Mouse (Mus musculus) limb, embryonic 11.5 days (tissue): ENCODE data around the gene Zfp39. TPM values are rescaled to one million over a fixed set of nuclear protein-coding genes. Genes with fewer than 3 reads are reported as not detected.

Experiments used
- ATAC-seq: fragments of 200-750 bp; cut with Nextera tagmentation; 2 replicates; pipeline ENCODE4 v1.8.0; 2017; ENCODE audit warnings: low read depth; ENCODE audit not compliant: insufficient number of reproducible peaks, low FRiP score, low TSS enrichment
- DNase-seq: peaks from one replicate; pipeline ENCODE4 v3.0.0-alpha.2; 2015; ENCODE audit warnings: low spot score
- H3K27ac ChIP-seq: fragments of 300-500 bp; sonication (generic); replicated peaks from 2 replicates; pipeline ENCODE4 v1.5.1; 2014; ENCODE audit warnings: low read depth, mild to moderate bottlenecking, low read length
- H3K27me3 ChIP-seq: fragments of 300-500 bp; sonication (generic); 2 replicates; pipeline ENCODE4 v1.6.1; 2014; ENCODE audit warnings: mild to moderate bottlenecking, low read length, mixed read lengths; ENCODE audit not compliant: control insufficient read depth, insufficient read depth
- H3K36me3 ChIP-seq: fragments of 300-500 bp; sonication (generic); 2 replicates; pipeline ENCODE4 v1.6.1; 2014; ENCODE audit warnings: mild to moderate bottlenecking, low read length, moderate library complexity, mixed read lengths; ENCODE audit not compliant: control insufficient read depth, insufficient read depth
- H3K4me1 ChIP-seq: fragments of 300-500 bp; sonication (generic); 2 replicates; pipeline ENCODE4 v1.6.1; 2014; ENCODE audit warnings: low read length, mixed read lengths; ENCODE audit not compliant: control insufficient read depth, insufficient read depth
- H3K4me2 ChIP-seq: fragments of 300-500 bp; sonication (generic); 2 replicates; pipeline ENCODE4 v1.6.1; 2014; ENCODE audit warnings: low read depth, mild to moderate bottlenecking, moderate library complexity; ENCODE audit not compliant: severe bottlenecking
- H3K4me3 ChIP-seq: fragments of 300-500 bp; sonication (generic); 2 replicates; pipeline ENCODE4 v1.5.1; 2014; ENCODE audit warnings: low read depth, low read length
- H3K9ac ChIP-seq: fragments of 300-500 bp; sonication (generic); 2 replicates; pipeline ENCODE4 v1.6.1; 2014; ENCODE audit warnings: mild to moderate bottlenecking, low read length
- H3K9me3 ChIP-seq: fragments of 300-500 bp; sonication (generic); 2 replicates; pipeline ENCODE4 v1.6.1; 2016; ENCODE audit warnings: low read length; ENCODE audit not compliant: control insufficient read depth
- WGBS: fragments of 180-500 bp; shearing (Covaris S2); extraction: QIAGEN DNeasy Blood & Tissue Kit; methylation state at CpG from one replicate; pipeline ENCODE4 v1.1.7; 2014; 5-methylcytosine and 5-hydroxymethylcytosine counted together
- polyA plus RNA-seq: library from polyadenylated mRNA; unstranded; fragments of >200 nt; fragmentation: Nextera tagmentation; extraction: Ambion mirVana; gene quantifications from 2 replicates; pipeline ENCODE4 v1.2.1, GENCODE M21; 2014

Gene Zfp39
- polyA plus RNA-seq, 1 experiment from 2014 or later = 8.7 TPM

DNA sequence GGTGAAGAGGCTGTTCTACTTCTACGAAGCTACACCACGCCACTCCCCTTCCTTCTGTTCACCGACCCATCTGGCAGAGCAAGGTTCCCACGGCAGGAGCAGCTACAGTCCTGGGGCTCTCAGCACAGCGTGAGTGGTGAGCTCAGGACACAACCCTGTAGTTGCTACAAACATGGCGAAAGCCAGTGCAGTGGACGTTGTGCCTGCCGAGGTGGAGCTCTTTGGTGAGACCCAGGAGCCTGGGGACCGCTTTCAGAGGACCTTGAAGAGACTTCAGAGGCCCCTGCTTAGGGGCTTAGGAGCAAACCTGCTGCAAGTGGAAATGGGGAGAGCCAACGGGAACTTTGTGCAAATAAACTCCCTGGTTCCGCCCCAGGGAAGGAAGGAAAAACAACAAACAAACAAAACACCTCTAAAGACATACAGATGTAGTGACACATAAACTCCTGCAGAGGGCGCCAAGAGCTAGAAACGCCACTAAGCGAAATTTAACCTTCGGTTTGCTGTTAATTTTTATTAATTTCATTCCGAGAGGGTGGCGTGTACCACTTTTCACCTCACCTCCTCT lies 10.5 kb upstream of the Zfp39 start:
- DNase-seq (peak; percentile 62), ATAC-seq (no peak)
- 19% methylated on average over 17 of the region's 17 CpGs for WGBS

DNA sequence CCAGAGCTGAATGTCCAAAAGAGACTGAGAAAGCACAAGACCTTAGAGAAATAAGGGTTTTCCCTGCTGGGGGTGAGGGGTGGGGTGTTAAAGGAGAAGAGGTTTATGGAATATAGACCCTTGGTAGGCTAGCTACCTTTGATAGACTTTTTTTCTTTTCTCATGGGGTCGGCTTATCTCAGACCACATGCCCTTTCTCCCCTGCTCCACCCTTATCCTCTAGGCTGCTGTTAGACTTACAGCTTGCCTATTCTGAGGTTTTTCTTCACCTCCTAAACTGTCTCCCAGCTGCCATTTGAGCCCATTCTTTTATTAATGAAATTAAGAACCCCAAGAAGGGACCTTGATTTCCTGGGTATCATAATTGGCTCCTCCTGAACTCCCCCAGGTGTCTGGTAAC lies 9.8 kb upstream of the Zfp39 start:
- no peaks in the 10 kb centered on the region for H3K9me3 ChIP-seq
- no peaks in the 10 kb centered on the region for H3K36me3 ChIP-seq
- H3K4me2 ChIP-seq = peak overlapping the region; percentile 36; the same call in 1 of the 2 replicates
- DNase-seq = no peak
- no peak overlapping the region for H3K4me3 ChIP-seq
- no peaks in the 10 kb centered on the region for H3K4me1 ChIP-seq
- H3K27me3 ChIP-seq = no peaks in the 10 kb centered on the region
- H3K27ac ChIP-seq = no peak overlapping the region
- ATAC-seq = no peak
- H3K9ac ChIP-seq = no peak overlapping the region; the same call in 1 of the 2 replicates
- 60% methylated on average over 1 of the region's 1 CpGs for WGBS

More for the DNA sequence above, 10.5 kb upstream of the Zfp39 start:
- no peak overlapping the region for H3K27ac ChIP-seq
- H3K9me3 ChIP-seq = no peaks in the 10 kb centered on the region
- 0 out of 2 replicates have a peak overlapping the region, but pooled peaks have one; percentile 11 for H3K4me3 ChIP-seq
- no peaks in the 10 kb centered on the region for H3K36me3 ChIP-seq
- H3K4me1 ChIP-seq = no peaks in the 10 kb centered on the region
- peak overlapping the region; percentile 36 for H3K4me2 ChIP-seq
- H3K9ac ChIP-seq = peak overlapping the region; percentile 39
- no peaks in the 10 kb centered on the region for H3K27me3 ChIP-seq

DNA sequence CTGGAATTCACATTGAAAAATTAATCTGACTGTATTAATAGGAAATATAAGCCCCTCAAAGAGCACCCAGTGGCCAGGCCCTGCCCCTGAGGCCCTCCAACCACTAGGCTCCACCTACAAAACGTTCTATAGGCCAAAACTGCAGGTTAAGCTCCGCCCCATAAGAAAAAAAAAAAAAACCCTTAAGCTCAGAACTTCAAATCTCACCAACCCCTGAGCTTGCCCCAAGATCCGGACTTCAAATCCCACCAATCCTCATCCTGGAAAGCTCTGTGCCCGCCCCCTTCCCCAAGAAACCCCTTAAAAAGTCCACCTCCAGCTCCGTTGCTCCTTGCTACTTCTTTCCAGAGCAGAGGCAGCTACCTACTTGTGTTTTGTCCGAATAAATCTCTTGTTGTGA lies 813 bp upstream of the Zfp39 start:
- no peaks in the 10 kb centered on the region for H3K27me3 ChIP-seq
- DNase-seq (no peak), ATAC-seq (no peak)
- WGBS = 48% methylated on average over 6 of the region's 6 CpGs
- no peak overlapping the region for H3K4me2 ChIP-seq
- H3K4me1 ChIP-seq = no peaks in the 10 kb centered on the region
- H3K36me3 ChIP-seq = peaks cover 4% of the 10 kb centered on the region; the same call in 1 of the 2 replicates
- no peak overlapping the region for H3K9ac ChIP-seq
- no peak overlapping the region for H3K4me3 ChIP-seq
- H3K27ac ChIP-seq = no peak overlapping the region
- no peaks in the 10 kb centered on the region for H3K9me3 ChIP-seq

DNA sequence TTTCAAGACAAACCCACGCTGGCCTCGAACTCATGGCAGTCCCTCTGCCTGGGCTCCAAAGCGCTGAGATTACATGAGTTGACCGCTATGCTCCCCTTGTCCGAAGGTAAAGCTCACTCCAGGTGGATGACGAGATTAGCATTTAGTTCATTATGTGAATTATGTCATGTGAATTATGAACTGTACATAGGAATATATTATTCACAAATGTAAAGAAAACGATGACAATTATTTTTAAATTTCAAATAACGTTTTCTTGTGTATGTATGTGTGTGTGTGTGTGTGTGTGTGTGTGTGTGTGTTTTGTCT lies 339 bp upstream of the Zfp39 start:
- H3K4me3 ChIP-seq = peak overlapping the region; percentile 85
- peaks cover 4% of the 10 kb centered on the region; the same call in 1 of the 2 replicates for H3K36me3 ChIP-seq
- H3K9ac ChIP-seq = no peak overlapping the region
- H3K4me1 ChIP-seq = no peaks in the 10 kb centered on the region
- peak overlapping the region; percentile 88 for H3K4me2 ChIP-seq
- no peaks in the 10 kb centered on the region for H3K27me3 ChIP-seq
- ATAC-seq = 0 out of 2 replicates have a peak, but pooled peaks have one; percentile 7
- H3K9me3 ChIP-seq = no peaks in the 10 kb centered on the region
- no peak overlapping the region for H3K27ac ChIP-seq
- DNase-seq = no peak
- 7% methylated on average over 8 of the region's 8 CpGs for WGBS

DNA sequence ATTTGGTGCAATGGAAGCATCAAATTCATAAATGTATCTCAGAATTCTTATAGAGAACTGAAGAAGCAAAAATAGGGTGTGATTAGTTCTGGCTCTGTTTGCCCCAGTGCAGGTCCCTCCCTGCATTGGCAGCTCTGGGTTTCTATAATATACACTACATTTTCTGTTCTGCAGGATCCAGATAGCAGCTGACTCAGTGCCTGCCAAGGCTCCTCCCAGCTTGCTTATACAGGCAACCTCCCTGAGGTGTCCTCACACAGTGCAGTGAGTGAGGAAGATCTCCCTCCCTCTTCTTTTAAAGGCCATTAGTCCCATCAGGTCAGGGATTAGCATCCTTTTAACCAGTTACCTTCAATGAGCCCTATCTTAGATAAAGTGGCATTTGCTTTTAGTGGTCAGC lies 2.9 kb downstream of the Zfp39 start:
- Histone ChIP-seq H3K36me3 (peaks cover 6% of the 10 kb centered on the region; the same call in 1 of the 2 replicates), H3K4me2 (no peak overlapping the region), H3K9ac (no peak overlapping the region), H3K4me1 (no peaks in the 10 kb centered on the region), H3K27me3 (no peaks in the 10 kb centered on the region), H3K27ac (no peak overlapping the region), H3K4me3 (no peak overlapping the region), H3K9me3 (no peaks in the 10 kb centered on the region)
- DNase-seq (no peak), ATAC-seq (no peak)

DNA sequence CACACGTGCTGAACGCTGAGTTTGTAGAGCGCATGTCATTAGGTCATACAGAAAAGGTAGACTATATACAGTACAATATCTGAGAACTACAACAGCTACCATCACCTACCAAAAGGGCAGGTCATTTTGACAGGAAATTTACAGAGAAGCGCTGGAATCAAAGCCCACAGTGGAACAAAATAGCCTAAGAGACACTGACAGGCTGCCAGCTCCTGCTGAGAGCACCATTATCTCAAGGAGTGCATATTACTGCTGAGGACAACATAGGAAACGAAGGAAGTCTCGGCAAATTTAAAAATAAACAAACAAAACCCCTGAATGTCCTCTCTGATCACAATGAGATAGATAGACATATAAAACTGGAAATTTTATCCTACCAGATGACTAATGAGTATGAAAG lies 6.5 kb downstream of the Zfp39 start:
- DNase-seq = no peak
- no peaks in the 10 kb centered on the region for H3K27me3 ChIP-seq
- 88% methylated on average over 6 of the region's 6 CpGs for WGBS
- H3K36me3 ChIP-seq = peaks cover 11% of the 10 kb centered on the region
- H3K27ac ChIP-seq = no peak overlapping the region
- H3K9ac ChIP-seq = no peak overlapping the region
- H3K4me2 ChIP-seq = no peak overlapping the region
- ATAC-seq = no peak
- no peak overlapping the region for H3K4me3 ChIP-seq
- no peaks in the 10 kb centered on the region for H3K4me1 ChIP-seq
- H3K9me3 ChIP-seq = no peaks in the 10 kb centered on the region

DNA sequence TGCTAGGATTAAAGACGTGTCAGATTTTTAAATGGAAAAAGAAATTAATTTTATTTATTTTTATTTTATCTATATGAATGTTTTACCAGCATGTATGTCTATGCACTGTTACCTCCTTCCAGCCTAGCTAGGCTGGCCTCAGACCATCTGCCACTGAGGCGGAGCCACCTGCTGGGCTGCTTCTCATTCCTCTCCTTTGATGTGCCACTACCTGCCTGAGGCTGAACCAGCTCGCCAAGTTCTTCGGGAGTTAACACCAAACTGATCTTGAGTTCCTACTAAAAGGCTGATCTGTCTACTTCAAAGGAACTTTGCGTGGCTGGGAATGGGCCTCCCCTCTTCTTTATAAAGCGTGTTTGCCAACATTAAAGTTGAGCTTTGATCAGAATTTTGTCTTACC lies 9.6 kb downstream of the Zfp39 start:
- no peak overlapping the region for H3K4me3 ChIP-seq
- no peaks in the 10 kb centered on the region for H3K27me3 ChIP-seq
- H3K27ac ChIP-seq = no peak overlapping the region
- no peak for ATAC-seq
- H3K36me3 ChIP-seq = peaks cover 23% of the 10 kb centered on the region
- no peak overlapping the region for H3K4me2 ChIP-seq
- H3K4me1 ChIP-seq = no peaks in the 10 kb centered on the region
- H3K9me3 ChIP-seq = no peaks in the 10 kb centered on the region
- no peak overlapping the region for H3K9ac ChIP-seq
- DNase-seq = no peak
- 44% methylated on average over 6 of the region's 6 CpGs for WGBS

DNA sequence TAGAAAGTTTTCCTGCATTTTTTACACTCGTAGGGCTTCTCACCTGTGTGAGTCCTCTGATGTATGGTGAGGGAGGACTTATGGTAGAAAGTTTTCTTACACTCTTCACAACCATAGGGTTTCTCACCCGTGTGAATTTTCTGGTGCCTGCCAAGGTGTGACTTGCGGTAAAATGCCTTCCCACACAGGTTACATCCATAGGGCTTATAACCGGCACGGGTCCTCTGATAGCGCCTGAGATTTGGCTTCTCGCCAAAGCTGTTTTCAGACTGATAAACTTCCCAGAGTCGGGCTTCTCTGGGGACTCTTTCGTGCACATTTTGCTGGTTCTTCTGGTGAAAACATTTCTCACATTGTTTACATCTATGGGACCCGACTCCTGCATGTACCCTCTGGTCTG lies 13.5 kb downstream of the Zfp39 start:
- no peak overlapping the region for H3K27ac ChIP-seq
- DNase-seq = no peak
- no peaks in the 10 kb centered on the region for H3K9me3 ChIP-seq
- peaks cover 19% of the 10 kb centered on the region for H3K36me3 ChIP-seq
- H3K27me3 ChIP-seq = no peaks in the 10 kb centered on the region
- no peak overlapping the region for H3K9ac ChIP-seq
- ATAC-seq = no peak
- WGBS = 95% methylated on average over 10 of the region's 10 CpGs
- H3K4me2 ChIP-seq = no peak overlapping the region
- H3K4me1 ChIP-seq = no peaks in the 10 kb centered on the region
- H3K4me3 ChIP-seq = no peak overlapping the region

DNA sequence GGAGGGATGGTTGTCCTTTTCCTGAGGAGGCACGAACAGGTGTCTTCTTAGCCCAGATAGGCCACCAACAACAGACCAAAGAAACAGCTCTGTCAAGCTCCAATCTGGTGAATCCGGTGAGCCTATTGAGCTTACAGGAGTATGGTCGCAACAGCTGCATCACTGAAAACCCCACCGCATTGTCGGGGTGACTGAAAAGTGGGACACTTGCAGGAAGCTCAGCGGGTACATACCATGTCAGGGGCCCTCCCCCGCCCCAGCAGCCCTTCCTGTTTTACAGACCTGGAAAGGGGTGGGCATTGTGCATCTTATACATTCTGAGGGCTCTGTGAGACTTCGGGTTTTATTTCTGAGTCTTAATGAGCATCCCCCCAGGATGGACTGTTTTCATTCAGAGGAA lies 20.3 kb downstream of the Zfp39 start:
- Histone ChIP-seq H3K4me3 (no peak overlapping the region), H3K4me1 (no peaks in the 10 kb centered on the region), H3K4me2 (no peak overlapping the region), H3K9me3 (no peaks in the 10 kb centered on the region), H3K36me3 (peaks cover 11% of the 10 kb centered on the region; the same call in 1 of the 2 replicates), H3K27ac (no peak overlapping the region), H3K9ac (no peak overlapping the region), H3K27me3 (no peaks in the 10 kb centered on the region)
- WGBS = 84% methylated on average over 8 of the region's 8 CpGs
- no peak for ATAC-seq
- DNase-seq = no peak
